Mouse (Mus musculus): ENCODE data around the gene Celsr1.
A peak's percentile ranks its signal among the peaks of the same experiment; 100 is the strongest.
"Not testable (repeated sequence)": the region's sequence is repeated elsewhere in the genome, so short reads cannot be mapped to it uniquely, and the experiment has no call there.

Celsr1 gene

DNA sequence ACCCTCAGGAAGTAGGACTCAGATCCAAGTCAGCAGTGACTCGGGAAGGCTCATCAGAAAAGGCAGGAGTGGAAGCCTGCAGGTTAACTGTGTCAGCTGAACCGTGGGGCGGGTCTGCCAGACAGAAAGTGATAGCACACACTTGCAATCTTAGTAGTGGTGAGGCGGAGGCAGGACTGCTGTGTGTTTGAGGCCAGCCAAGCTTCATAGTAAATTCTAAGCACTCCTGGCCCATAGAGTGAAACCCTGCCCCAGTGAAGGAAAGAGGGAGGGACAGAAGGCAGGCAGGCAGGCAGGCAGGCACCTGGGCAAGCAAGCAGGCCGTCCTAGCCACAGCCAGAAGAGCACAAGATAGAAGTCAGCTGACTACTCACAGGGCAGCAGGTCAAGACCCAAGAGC is 148.0 kb downstream of the Celsr1 start:
- no peak for DNase-seq

DNA sequence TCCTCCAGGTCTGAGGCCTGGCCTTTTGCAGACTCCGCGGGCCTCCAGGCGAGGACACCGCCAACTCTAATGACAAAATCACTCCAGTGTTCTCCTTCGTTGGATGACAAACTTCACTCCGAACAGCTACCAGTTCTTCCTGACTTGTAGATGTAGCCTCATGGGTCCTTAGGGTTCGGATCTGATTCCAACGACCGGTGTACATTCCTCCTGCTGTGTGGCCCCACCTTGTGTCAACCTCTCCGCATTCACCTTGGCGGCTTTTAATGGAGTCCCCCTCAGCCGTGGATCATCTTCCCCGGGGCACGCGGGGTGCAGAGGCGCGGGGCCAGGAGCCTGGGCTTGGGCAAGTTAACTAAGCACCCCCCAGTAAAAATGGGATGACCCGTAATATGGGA is 154.1 kb downstream of the Celsr1 start:
- no peak for DNase-seq

DNA sequence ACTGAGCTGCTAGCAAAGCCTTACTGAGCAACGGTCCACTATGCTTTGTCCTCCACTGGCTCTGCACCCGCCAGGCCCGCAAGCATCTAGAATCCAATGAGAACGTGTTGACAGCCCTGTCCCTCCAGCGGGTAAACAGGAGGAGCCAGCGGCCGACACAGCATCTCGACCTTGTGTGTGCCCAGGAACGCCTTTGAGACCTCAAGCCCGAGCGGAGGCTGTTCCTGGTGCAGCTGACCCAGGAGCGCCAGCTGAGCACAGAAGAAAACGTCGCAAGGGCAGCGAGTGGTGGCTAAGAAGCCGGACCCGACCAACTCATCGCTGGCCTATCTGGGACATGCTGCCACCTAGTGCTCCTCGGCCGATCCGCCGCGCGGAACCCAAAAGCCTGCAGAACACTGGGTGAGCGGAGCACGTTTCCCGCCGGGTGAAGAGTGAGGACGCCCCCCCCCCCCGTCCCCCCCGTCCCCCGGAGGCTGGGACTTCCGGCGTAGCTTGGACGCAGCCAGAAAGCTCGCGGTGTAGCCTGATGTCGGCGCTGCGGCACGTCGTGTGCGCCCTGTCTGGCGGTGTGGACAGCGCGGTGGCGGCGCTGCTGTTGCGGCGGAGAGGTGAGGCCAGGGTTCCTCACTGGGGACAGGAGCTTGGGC is 154.6 kb downstream of the Celsr1 start, which contains the start of gene Trmu:
TSS of gene Trmu (plus strand) at position 465 of the 650 bp plus-strand sequence.
- peak; percentile 93 for DNase-seq

DNA sequence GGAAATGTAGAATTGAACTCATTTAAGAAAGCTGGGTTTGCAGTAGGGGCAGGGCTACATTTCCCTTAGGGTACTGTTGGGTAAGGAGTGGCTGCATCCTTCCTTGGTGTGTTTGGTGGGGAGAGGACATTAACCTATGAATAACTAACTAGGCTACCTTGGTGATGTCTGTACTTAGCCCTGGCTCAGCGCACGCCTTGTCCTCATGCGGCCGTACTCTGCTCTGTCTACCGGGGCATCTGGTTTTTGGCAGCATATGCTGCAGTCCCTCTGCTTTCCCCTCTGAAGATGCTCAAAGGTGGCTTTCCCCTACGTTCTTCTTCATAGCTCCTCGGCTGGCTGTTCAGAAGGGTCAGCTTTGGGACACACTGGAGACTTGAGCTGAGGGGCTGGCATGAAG is 156.2 kb downstream of the Celsr1 start:
- DNase-seq: no peak

DNA sequence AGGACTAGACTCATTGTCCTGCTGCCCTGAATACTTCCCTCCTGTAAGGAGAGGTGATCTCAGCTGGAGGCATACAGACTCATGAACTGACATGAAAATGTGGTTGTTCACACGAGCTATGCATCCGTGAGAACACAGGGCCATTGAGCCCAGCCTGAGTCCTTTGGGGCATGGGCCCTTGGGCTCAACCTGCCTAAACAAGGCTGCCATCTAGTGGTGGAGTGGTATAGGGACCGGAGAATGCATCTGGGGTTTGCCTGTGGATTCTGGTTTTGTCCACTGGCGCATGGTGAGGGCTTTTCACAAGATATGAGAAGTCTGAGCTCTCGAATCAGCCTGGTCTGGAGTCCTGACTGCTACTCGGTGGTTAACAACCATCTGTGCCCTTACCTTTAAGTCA is 165.9 kb downstream of the Celsr1 start:
- DNase-seq: peak; percentile 69

DNA sequence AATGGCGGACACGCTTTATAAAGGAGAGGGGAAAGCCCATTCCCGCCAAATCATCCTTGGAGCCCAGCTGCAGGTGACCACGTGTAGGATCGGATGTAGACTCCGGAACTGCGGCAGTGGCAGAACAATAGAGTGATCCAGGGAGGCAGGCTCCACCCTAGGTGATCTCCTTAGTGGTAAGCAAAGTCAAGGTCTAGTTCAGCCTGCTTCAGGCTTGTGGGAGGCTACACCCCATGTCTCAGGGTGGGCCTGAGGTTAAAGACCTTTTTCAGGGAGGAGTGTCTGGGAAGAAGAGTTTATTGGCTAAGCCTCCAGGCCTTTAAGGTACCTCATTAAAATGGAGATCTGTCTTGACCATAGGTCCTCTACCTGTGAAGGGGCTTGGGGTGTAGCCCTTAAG is 167.7 kb downstream of the Celsr1 start:
- DNase-seq: not testable (repeated sequence)

DNA sequence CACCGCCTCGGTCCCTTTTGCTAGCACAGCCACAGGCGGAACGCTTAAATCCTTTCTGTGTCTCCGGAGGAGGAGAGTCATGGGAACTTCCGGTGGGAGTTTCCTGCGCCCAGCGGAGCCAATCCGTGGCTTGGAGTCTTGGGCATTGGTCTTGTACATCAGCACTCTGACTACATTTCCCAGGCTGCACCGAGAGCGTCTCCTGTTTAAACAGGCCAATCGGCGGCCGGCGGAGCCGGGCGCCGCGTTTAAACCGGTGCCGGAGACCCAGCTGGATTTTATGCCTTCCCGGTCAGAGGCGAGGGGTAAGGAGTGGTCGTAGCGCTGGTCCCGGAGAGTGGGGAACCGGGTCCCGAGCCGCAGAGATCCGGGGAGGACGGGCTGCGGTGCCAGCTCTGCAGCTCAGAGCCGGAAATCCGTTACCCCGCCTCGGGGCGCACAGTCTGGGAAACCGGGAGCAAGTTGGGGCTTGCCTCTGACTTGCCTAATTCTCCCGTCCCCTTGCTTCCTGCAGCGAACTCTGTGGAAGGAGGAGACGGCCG is 174.0 kb downstream of the Celsr1 start, which contains the start of gene Gtse1:
TSS of gene Gtse1 (plus strand) at position 256 of the 542 bp plus-strand sequence.
- DNase-seq: peak; percentile 95

DNA sequence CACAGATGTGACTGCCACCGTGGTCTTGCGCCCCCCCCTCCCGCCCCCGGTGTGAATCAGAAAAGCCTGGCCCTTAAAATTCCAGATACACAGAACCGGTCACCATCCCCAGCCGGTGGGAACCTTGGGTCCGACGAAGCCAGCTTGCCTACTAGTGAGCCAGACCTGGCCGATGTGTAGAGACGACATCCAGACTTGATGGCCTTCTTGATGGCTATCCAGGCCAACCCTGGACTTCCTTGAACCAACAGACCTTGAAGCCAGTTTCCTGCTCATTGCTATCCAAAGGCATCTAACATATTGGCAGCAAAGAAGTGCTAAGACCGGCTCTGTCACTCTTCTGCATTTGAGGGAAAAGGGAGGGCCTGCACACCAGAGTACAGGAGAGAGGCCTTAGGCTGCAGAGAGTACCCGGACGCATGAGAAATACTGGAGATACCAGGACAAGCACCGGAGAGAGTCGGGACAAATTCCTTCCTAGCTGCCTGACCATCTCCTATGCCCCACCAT is 174.5 kb downstream of the Celsr1 start:
- no peak for DNase-seq

DNA sequence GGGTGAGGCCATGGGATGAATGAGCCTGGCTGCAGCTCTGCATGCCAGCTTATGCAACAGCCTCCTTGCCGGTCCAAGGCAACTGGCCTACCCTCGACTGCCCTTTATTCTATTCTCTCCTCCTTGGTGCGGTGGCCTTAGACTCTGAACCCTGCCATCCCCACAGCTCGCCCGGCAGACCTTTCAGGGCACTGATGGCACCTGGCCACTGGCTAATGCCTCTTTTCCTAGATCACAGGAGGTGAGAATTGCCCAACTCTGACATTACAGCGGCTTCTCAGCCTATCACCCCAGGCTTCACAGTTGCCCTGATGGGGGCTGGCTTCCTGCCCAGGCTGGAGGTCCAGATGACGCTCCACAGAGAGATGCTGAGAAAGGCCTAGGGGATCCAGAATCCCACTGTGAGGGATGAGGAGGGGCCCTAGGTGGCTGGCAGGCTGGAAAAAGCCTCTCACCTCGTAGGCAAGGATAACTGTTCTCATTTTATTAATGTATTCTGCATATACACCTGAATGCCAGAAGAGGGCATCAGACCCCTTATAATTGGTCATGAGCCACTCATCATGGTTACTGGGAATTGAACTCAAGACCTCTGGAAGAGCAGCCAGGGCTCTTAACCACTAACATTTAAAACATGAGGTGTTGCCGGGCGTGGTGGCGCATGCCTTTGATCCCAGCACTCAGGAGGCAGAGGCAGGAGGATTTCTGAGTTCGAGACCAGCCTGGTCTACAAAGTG is 181.8 kb downstream of the Celsr1 start:
- DNase-seq: no peak

Data from cerebellum, adult 9-11 months (tissue).